In genomic region chr1:187342551-187342950, GRCm38 (mm10) we compare ENCODE assay signal across 24 mouse cellular contexts.
DNase-seq lines count a peak whose midpoint lies in the region; ATAC-seq and TF ChIP-seq lines count a peak whose summit lies in the region.
"Had no signal": no experiment of that assay in that cellular context is flagged by ENCODE, and none has a peak within 500 bp of the region (broad histone marks: within the 10 kb centered on the region; RNA-seq: fewer than 3 reads in every experiment).

No protein-coding gene starts in this region.

- no peak overlapping the region for H3K4me2 ChIP-seq in hindbrain, embryonic 11.5 days (replicated peaks; ENCODE audit: low read depth, low read length)
- H3K4me2 ChIP-seq in forebrain, postnatal 0 days (ENCODE audit: low read depth): no peak overlapping the region
- H3K4me2 ChIP-seq: embryonic facial prominence, embryonic 12.5 days; forebrain, embryonic 13.5 days; forebrain, embryonic 15.5 days had no signal

- no peak for TF ChIP-seq CTCF in forebrain, postnatal 0 days (IDR thresholded peaks at IDR 0.05; ENCODE audit: low read depth)

- H3K9ac ChIP-seq in hindbrain, embryonic 11.5 days (ENCODE audit: low read depth, low read length): no peak overlapping the region
- no peak overlapping the region for H3K9ac ChIP-seq in forebrain, postnatal 0 days
- H3K9ac ChIP-seq: embryonic facial prominence, embryonic 12.5 days; forebrain, embryonic 13.5 days; forebrain, embryonic 15.5 days had no signal

- no peak overlapping the region for H3K4me3 ChIP-seq in hindbrain, embryonic 10.5 days
- no peak overlapping the region for H3K4me3 ChIP-seq in hindbrain, embryonic 11.5 days (ENCODE audit: low read depth, low read length)
- no peak overlapping the region for H3K4me3 ChIP-seq in embryonic facial prominence, embryonic 10.5 days
- no peak overlapping the region for H3K4me3 ChIP-seq in forebrain, postnatal 0 days (ENCODE audit: low read depth, low read length)
- H3K4me3 ChIP-seq: embryonic facial prominence, embryonic 12.5 days; forebrain, embryonic 13.5 days; forebrain, embryonic 15.5 days had no signal

- DNase-seq in hindbrain, embryonic 10.5 days (ENCODE audit: low spot score): peak; percentile 36
- no peak for DNase-seq in hindbrain, embryonic 11.5 days (ENCODE audit: low spot score)
- peak; percentile 66 for DNase-seq in embryo, embryonic 10 days (ENCODE audit: low spot score)
- DNase-seq in embryo, embryonic 11 days: peak; percentile 45
- peak; percentile 20 for DNase-seq in embryonic facial prominence, embryonic 10.5 days (ENCODE audit: low spot score)
- no peak for DNase-seq in layer of hippocampus, adult 18-20 months (ENCODE audit: low spot score in 2 of 2)
- DNase-seq in heart, postnatal 10 days: no peak
- DNase-seq in forebrain, postnatal 0 days: no peak
- DNase-seq: adrenal gland, adult 8-10 months; adrenal gland, postnatal 14 days; B cell, adult 2 months; cerebellum, adult 11-12 months; cerebellum, adult 2 months; cerebellum, adult 9-11 months; cerebellum, postnatal 14 days; cerebellum, postnatal 36 days had no signal

- H3K27ac ChIP-seq in hindbrain, embryonic 10.5 days: no peak overlapping the region
- no peak overlapping the region for H3K27ac ChIP-seq in hindbrain, embryonic 11.5 days (ENCODE audit: low read depth, low read length)
- H3K27ac ChIP-seq in embryonic facial prominence, embryonic 10.5 days (replicated peaks): no peak overlapping the region
- H3K27ac ChIP-seq in forebrain, postnatal 0 days (ENCODE audit: low read depth, low read length): no peak overlapping the region
- H3K27ac ChIP-seq: embryonic facial prominence, embryonic 12.5 days; forebrain, embryonic 13.5 days; forebrain, embryonic 15.5 days had no signal

- no peaks in the 10 kb centered on the region for H3K9me3 ChIP-seq in hindbrain, embryonic 10.5 days
- no peaks in the 10 kb centered on the region for H3K9me3 ChIP-seq in hindbrain, embryonic 11.5 days (ENCODE audit: control insufficient read depth, low read length)
- no peaks in the 10 kb centered on the region for H3K9me3 ChIP-seq in embryonic facial prominence, embryonic 10.5 days
- H3K9me3 ChIP-seq in forebrain, postnatal 0 days (ENCODE audit: low read length): no peaks in the 10 kb centered on the region
- H3K9me3 ChIP-seq: embryonic facial prominence, embryonic 12.5 days; forebrain, embryonic 13.5 days; forebrain, embryonic 15.5 days; G1E had no signal

- peaks cover 7% of the 10 kb centered on the region for H3K4me1 ChIP-seq in hindbrain, embryonic 10.5 days (replicated peaks)
- no peaks in the 10 kb centered on the region for H3K4me1 ChIP-seq in hindbrain, embryonic 11.5 days (replicated peaks; ENCODE audit: control insufficient read depth, insufficient read depth, low read length)
- H3K4me1 ChIP-seq in embryonic facial prominence, embryonic 10.5 days: peaks cover 11% of the 10 kb centered on the region
- no peaks in the 10 kb centered on the region for H3K4me1 ChIP-seq in forebrain, postnatal 0 days (ENCODE audit: insufficient read depth)
- H3K4me1 ChIP-seq: embryonic facial prominence, embryonic 12.5 days had no signal

- no peaks in the 10 kb centered on the region for H3K27me3 ChIP-seq in hindbrain, embryonic 10.5 days (ENCODE audit: insufficient read depth, poor library complexity, severe bottlenecking)
- H3K27me3 ChIP-seq in hindbrain, embryonic 11.5 days (ENCODE audit: control insufficient read depth, insufficient read depth, low read length): no peaks in the 10 kb centered on the region
- no peaks in the 10 kb centered on the region for H3K27me3 ChIP-seq in embryonic facial prominence, embryonic 10.5 days (replicated peaks; ENCODE audit: low read depth, poor library complexity, severe bottlenecking)
- H3K27me3 ChIP-seq in forebrain, postnatal 0 days (ENCODE audit: insufficient read depth, low read length): no peaks in the 10 kb centered on the region
- H3K27me3 ChIP-seq: CH12.LX; embryonic facial prominence, embryonic 12.5 days; forebrain, embryonic 13.5 days; forebrain, embryonic 15.5 days; Patski had no signal

- 20% methylated on average over 2 of the region's 2 CpGs for whole genome bisulfite sequencing in hindbrain, embryonic 10.5 days
- 21% methylated on average over 2 of the region's 2 CpGs for WGBS in hindbrain, embryonic 11.5 days
- WGBS in embryonic facial prominence, embryonic 10.5 days: 34% methylated on average over 2 of the region's 2 CpGs
- WGBS in forebrain, postnatal 0 days: 73% methylated on average over 2 of the region's 2 CpGs

- intact Hi-C loops in heart, postnatal 10 days (cut with DNase I): no loop called here

- ATAC-seq in hindbrain, embryonic 11.5 days (ENCODE audit: low FRiP score): no peak
- ATAC-seq in forebrain, postnatal 0 days: no peak
- ATAC-seq: activated CD4-positive, CD25-positive, alpha-beta regulatory T cell, adult 4 months; CD4-positive, CD25-positive, alpha-beta regulatory T cell, adult 4 months; forebrain, embryonic 13.5 days; forebrain, embryonic 15.5 days; Patski had no signal

- H3K36me3 ChIP-seq in hindbrain, embryonic 10.5 days: peaks cover 14% of the 10 kb centered on the region
- no peaks in the 10 kb centered on the region for H3K36me3 ChIP-seq in hindbrain, embryonic 11.5 days (ENCODE audit: control insufficient read depth, insufficient read depth, low read length)
- peaks cover 13% of the 10 kb centered on the region for H3K36me3 ChIP-seq in embryonic facial prominence, embryonic 10.5 days (replicated peaks)
- H3K36me3 ChIP-seq in forebrain, postnatal 0 days (ENCODE audit: insufficient read depth): no peaks in the 10 kb centered on the region
- H3K36me3 ChIP-seq: forebrain, embryonic 15.5 days had no signal

Comparison
In these comparisons a context has a peak if more than half of its experiments do, and no peak if none do; other contexts are left out.
1. DNase-seq: peak in hindbrain, embryonic 10.5 days (single experiment), embryo, embryonic 10 days (single experiment), embryo, embryonic 11 days (single experiment) and embryonic facial prominence, embryonic 10.5 days (single experiment); none in hindbrain, embryonic 11.5 days (single experiment), layer of hippocampus, adult 18-20 months (0 of 2), heart, postnatal 10 days (0 of 2) and forebrain, postnatal 0 days (single experiment).